Mouse (Mus musculus) stomach, postnatal 0 days (tissue): ENCODE data around the gene Galnt6.

ENCODE experiments used
- CTCF ChIP-seq: IDR thresholded peaks from 2 replicates; pipeline ENCODE4 v1.5.1; 2016; ENCODE audit warnings: antibody characterized with exemption, low read depth, mild to moderate bottlenecking, moderate library complexity
- EP300 ChIP-seq: optimal IDR thresholded peaks from 2 replicates; pipeline ENCODE3; 2016; ENCODE audit warnings: antibody characterized with exemption

- no peak for TF ChIP-seq CTCF
- TF ChIP-seq EP300, result no peak
These were observed 59.2 kb downstream of the Galnt6 start for GRCm38 (mm10) chr15:100670004-100670403.
